Comparison of ENCODE assay signal across 9 mouse cellular contexts in the genomic region with DNA sequence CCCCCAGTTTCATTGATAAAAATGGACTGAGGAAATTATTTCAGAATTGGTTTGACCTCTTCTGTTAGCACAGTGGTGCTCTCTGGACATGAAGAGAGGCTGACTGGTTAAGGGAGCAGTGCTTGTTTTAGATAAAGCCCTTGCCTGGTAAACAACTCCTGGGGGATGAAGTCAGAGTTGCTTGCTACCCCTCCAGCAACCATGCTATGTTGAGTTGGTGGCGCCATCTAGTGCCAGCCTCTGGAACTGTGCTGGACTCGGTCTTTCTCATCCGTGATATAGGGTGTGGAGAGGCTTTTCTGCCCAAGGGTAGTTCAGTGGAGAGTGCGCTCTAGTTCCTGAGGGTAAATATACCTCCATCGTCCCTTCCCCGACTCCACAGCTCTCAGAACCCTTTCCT. TPM values are rescaled to one million over a fixed set of nuclear protein-coding genes. Genes with fewer than 3 reads are reported as not detected.
DNase-seq lines count a peak whose midpoint lies in the region; ATAC-seq and TF ChIP-seq lines count a peak whose summit lies in the region.
"Had no signal": no experiment of that assay in that cellular context is flagged by ENCODE, and none has a peak within 500 bp of the region (broad histone marks: within the 10 kb centered on the region; RNA-seq: fewer than 3 reads in every experiment).

No protein-coding gene starts in this region.

- H3K9me3 ChIP-seq in heart, embryonic 11.5 days (replicated peaks; ENCODE audit: control insufficient read depth, low read length) = no peaks in the 10 kb centered on the region

- H3K9ac ChIP-seq in heart, embryonic 11.5 days (ENCODE audit: low read depth, low read length) = no peak overlapping the region

- TF ChIP-seq CTCF in embryonic fibroblast, embryonic 13.5 days (IDR thresholded peaks at IDR 0.05; ENCODE audit: borderline replicate concordance, insufficient read depth, low read length) = peak; percentile 79

- no peaks in the 10 kb centered on the region for H3K36me3 ChIP-seq in heart, embryonic 11.5 days (ENCODE audit: control insufficient read depth, insufficient read depth, low read length)
- peaks cover 5% of the 10 kb centered on the region; the same call in 1 of the 2 replicates for H3K36me3 ChIP-seq in splenic B cell, adult 2 months (ENCODE audit: control insufficient read depth, insufficient read depth, low read length, poor library complexity, severe bottlenecking)

- H3K4me3 ChIP-seq in heart, embryonic 11.5 days (ENCODE audit: low read depth, low read length) = no peak overlapping the region
- H3K4me3 ChIP-seq in embryonic fibroblast, embryonic 13.5 days (ENCODE audit: insufficient read depth, low read length) = no peak overlapping the region

- H3K4me2 ChIP-seq in heart, embryonic 11.5 days = no peak overlapping the region

- no peak for TF ChIP-seq POLR2A in embryonic fibroblast, embryonic 13.5 days (IDR thresholded peaks at IDR 0.05; ENCODE audit: low read depth, low read length)

- no peaks in the 10 kb centered on the region for H3K27me3 ChIP-seq in heart, embryonic 11.5 days (ENCODE audit: control insufficient read depth, insufficient read depth, low read length)
- no peaks in the 10 kb centered on the region for H3K27me3 ChIP-seq in splenic B cell, adult 2 months (ENCODE audit: control insufficient read depth, insufficient read depth, low read length, poor library complexity, severe bottlenecking)
- H3K27me3 ChIP-seq: Patski had no signal

- 27% methylated on average over 6 of the region's 6 CpGs for WGBS in heart, embryonic 11.5 days (ENCODE audit: insufficient replicate concordance)

- peak; percentile 98 for DNase-seq in heart, adult 11 months
- DNase-seq in adrenal gland, postnatal 4 days (ENCODE audit: low spot score in 2 of 2) = peak; percentile 56 to 58
- DNase-seq in heart, postnatal 10 days = peak; percentile 82 to 90
- peak; percentile 56 to 79 for DNase-seq in left cerebral cortex, postnatal 10 days (ENCODE audit: extremely low spot score in 1 of 2, low spot score in 2 of 2)
- peak; percentile 72 for DNase-seq in mesoderm, embryonic 11.5 days (ENCODE audit: low read depth, low spot score)
- DNase-seq in splenic B cell, adult 2 months (ENCODE audit: low read depth, low spot score) = peak; percentile 94

- intact Hi-C loops in heart, postnatal 10 days (cut with DNase I) = no loop called here
- intact Hi-C loops in left cerebral cortex, postnatal 10 days (cut with DNase I) = loop anchor here (5.0 kb wide), 1 partner anchor 324 kb away; no protein-coding TSS in a partner anchor

- H3K27ac ChIP-seq in heart, embryonic 11.5 days (ENCODE audit: low read depth, low read length) = no peak overlapping the region
- H3K27ac ChIP-seq in embryonic fibroblast, embryonic 13.5 days (ENCODE audit: insufficient read depth, low read length) = no peak overlapping the region

- H3K4me1 ChIP-seq in heart, embryonic 11.5 days (ENCODE audit: control insufficient read depth, insufficient read depth, low read length) = peaks cover 62% of the 10 kb centered on the region
- peaks cover 6% of the 10 kb centered on the region for H3K4me1 ChIP-seq in embryonic fibroblast, embryonic 13.5 days (ENCODE audit: control insufficient read depth, insufficient read depth, low read length)

- no peak for ATAC-seq in heart, embryonic 11.5 days (replicated peaks; ENCODE audit: insufficient number of reproducible peaks, low FRiP score, low TSS enrichment)
- ATAC-seq: Patski had no signal

RNA-seq across cellular contexts. Expression of gene Bach2, which starts 9.6 kb away (rescaled TPM):
- 8.0 and 9.0 TPM in 2 replicates for polyA plus RNA-seq in heart, embryonic 11.5 days (2014; fragmentation: Nextera tagmentation; extraction: Ambion mirVana)
- total RNA-seq in adrenal gland, postnatal 4 days (2021) = 10 to 100 TPM; 14.1 to 14.4 TPM
- polyA plus RNA-seq in embryonic fibroblast, embryonic 13.5 days (2011; ENCODE audit: insufficient read length, low read depth, missing spikeins) = 6.7 TPM in 2 replicates
- total RNA-seq in heart, postnatal 10 days (2021) = 10 to 100 TPM; 16.8 to 17.9 TPM
- 10 to 100 TPM; 21.4 to 29.7 TPM for total RNA-seq in left cerebral cortex, postnatal 10 days (2021)
